Mouse (Mus musculus): ENCODE measurements around the gene Sipa1l1. TPM values are rescaled to one million over a fixed set of nuclear protein-coding genes. Genes with fewer than 3 reads are reported as not detected.
"Not testable (repeated sequence)": the region's sequence is repeated elsewhere in the genome, so short reads cannot be mapped to it uniquely, and the experiment has no call there.

Gene Sipa1l1
- polyA plus RNA-seq, 1 experiment from 2014 or later: 11.3 TPM

- 56% methylated on average over 4 of the region's 4 CpGs for WGBS (ENCODE audit: missing documents)
- Histone ChIP-seq H3K79me2 (ENCODE audit: inconsistent target) (no peaks in the 10 kb centered on the region), H3K4me3 (ENCODE audit: inconsistent target) (no peak overlapping the region), H3K36me3 (ENCODE audit: inconsistent target) (no peaks in the 10 kb centered on the region), H3K27ac (no peak overlapping the region)
Observed at GRCm38 (mm10) chr12:82165651-82166050, 3.5 kb upstream of the Sipa1l1 start.

DNA sequence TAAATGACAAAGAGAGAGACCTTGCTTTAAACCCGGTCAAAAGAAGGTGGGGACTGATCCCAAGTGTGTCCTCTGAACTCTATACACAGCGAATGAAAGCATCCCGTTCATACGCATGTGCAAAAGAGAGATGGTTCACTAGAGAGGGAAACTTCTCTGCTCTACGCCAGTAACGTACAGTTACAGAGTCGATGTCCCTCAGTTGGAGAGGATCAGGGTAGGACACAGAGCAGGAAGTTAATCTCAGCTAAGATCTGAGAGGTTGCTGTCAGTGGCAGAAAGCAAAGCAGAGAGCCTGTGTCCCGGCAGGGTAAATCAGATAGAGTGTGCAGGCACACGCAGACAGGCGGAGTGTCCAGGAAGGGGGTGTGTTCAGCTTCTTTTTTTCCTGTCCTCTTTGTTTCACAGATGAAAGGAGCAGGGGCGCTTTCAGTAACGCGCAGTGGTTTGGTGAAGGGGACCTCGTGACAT is 3.0 kb upstream of the Sipa1l1 start:
- H3K4me3 ChIP-seq (ENCODE audit: inconsistent target): no peak overlapping the region
- 37% methylated on average over 14 of the region's 14 CpGs for WGBS (ENCODE audit: missing documents)
- H3K79me2 ChIP-seq (ENCODE audit: inconsistent target): no peaks in the 10 kb centered on the region
- no peaks in the 10 kb centered on the region for H3K36me3 ChIP-seq (ENCODE audit: inconsistent target)
- no peak overlapping the region for H3K27ac ChIP-seq

GRCm38 (mm10) chr12:82169571-82170431 is 681 bp downstream of the Sipa1l1 start:
- Histone ChIP-seq H3K4me3 (ENCODE audit: inconsistent target) (peak overlapping the region; percentile 43), H3K36me3 (ENCODE audit: inconsistent target) (no peaks in the 10 kb centered on the region), H3K27ac (no peak overlapping the region), H3K79me2 (ENCODE audit: inconsistent target) (no peaks in the 10 kb centered on the region; the same call in 1 of the 2 replicates)
- under 1% methylated on average over 59 of the region's 109 CpGs for WGBS (ENCODE audit: missing documents)

GRCm38 (mm10) chr12:82170461-82171279 is 1.6 kb downstream of the Sipa1l1 start:
- Histone ChIP-seq H3K36me3 (ENCODE audit: inconsistent target) (no peaks in the 10 kb centered on the region), H3K4me3 (ENCODE audit: inconsistent target) (peak overlapping the region; percentile 39), H3K79me2 (ENCODE audit: inconsistent target) (no peaks in the 10 kb centered on the region; the same call in 1 of the 2 replicates), H3K27ac (no peak overlapping the region)
- WGBS (ENCODE audit: missing documents): 10% methylated on average over 29 of the region's 29 CpGs

- Histone ChIP-seq H3K36me3 (ENCODE audit: inconsistent target) (no peaks in the 10 kb centered on the region), H3K4me3 (ENCODE audit: inconsistent target) (no peak overlapping the region), H3K79me2 (ENCODE audit: inconsistent target) (no peaks in the 10 kb centered on the region; the same call in 1 of the 2 replicates), H3K27ac (no peak overlapping the region)
- 57% methylated on average over 10 of the region's 10 CpGs for WGBS (ENCODE audit: missing documents)
Observed at GRCm38 (mm10) chr12:82171591-82171990, 2.5 kb downstream of the Sipa1l1 start.

- WGBS (ENCODE audit: missing documents): 100% methylated on average over 1 of the region's 1 CpGs
- Histone ChIP-seq H3K79me2 (ENCODE audit: inconsistent target) (no peaks in the 10 kb centered on the region; the same call in 1 of the 2 replicates), H3K4me3 (ENCODE audit: inconsistent target) (no peak overlapping the region), H3K27ac (no peak overlapping the region), H3K36me3 (ENCODE audit: inconsistent target) (no peaks in the 10 kb centered on the region)
Observed at GRCm38 (mm10) chr12:82173623-82174022, 4.5 kb downstream of the Sipa1l1 start.

DNA sequence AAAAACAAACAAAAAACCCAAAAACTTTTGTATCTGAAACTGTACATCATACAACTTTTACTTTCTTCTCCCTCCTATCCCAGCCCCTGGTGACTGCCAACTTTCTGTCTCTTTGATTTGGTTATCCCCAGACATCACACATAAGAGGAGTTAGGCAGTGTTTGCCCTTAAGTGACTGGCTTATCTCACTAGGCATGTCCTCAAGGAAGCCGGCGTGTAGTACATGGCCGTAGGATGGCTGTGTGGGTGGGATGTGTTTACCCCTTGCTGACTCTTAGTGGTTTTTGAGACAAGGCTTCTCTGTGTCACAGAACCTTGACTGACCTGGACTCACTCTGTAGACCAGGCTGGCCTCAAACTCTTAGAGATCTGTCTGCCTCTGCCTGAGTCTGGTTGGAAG is 6.6 kb downstream of the Sipa1l1 start:
- H3K27ac ChIP-seq: no peak overlapping the region
- no peak overlapping the region for H3K4me3 ChIP-seq (ENCODE audit: inconsistent target)
- WGBS (ENCODE audit: missing documents): 93% methylated on average over 3 of the region's 3 CpGs
- no peaks in the 10 kb centered on the region for H3K36me3 ChIP-seq (ENCODE audit: inconsistent target)
- H3K79me2 ChIP-seq (ENCODE audit: inconsistent target): no peaks in the 10 kb centered on the region; the same call in 1 of the 2 replicates

GRCm38 (mm10) chr12:82178636-82179035 is 9.5 kb downstream of the Sipa1l1 start:
- Histone ChIP-seq H3K4me3 (ENCODE audit: inconsistent target) (no peak overlapping the region), H3K27ac (no peak overlapping the region), H3K36me3 (ENCODE audit: inconsistent target) (no peaks in the 10 kb centered on the region), H3K79me2 (ENCODE audit: inconsistent target) (no peaks in the 10 kb centered on the region; the same call in 1 of the 2 replicates)
- 97% methylated on average over 4 of the region's 4 CpGs for WGBS (ENCODE audit: missing documents)

GRCm38 (mm10) chr12:82179626-82180025 is 10.5 kb downstream of the Sipa1l1 start:
- Histone ChIP-seq H3K27ac (no peak overlapping the region), H3K36me3 (ENCODE audit: inconsistent target) (no peaks in the 10 kb centered on the region), H3K79me2 (ENCODE audit: inconsistent target) (no peaks in the 10 kb centered on the region; the same call in 1 of the 2 replicates), H3K4me3 (ENCODE audit: inconsistent target) (no peak overlapping the region)
- WGBS (ENCODE audit: missing documents): 85% methylated on average over 4 of the region's 4 CpGs

DNA sequence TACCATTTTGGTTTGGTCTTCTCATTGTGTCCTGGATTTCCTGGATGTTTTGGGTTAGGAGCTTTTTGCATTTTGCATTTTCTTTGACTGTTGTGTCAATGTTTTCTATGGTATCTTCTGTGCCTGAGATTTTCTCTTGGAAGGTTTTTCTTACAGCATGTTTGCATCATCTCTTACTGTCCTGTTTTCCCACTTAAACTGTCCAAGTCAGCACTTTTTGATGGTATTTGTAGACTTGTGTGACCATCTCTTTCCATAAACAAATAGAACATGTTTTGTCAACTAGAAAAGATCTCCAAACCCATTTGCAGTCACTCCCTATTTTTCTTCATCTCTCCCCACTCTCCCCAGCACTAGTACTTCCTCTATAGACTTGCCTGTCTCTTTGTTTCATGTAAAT is 17.0 kb downstream of the Sipa1l1 start:
- H3K79me2 ChIP-seq (ENCODE audit: inconsistent target); H3K27ac ChIP-seq; H3K4me3 ChIP-seq (ENCODE audit: inconsistent target); H3K36me3 ChIP-seq (ENCODE audit: inconsistent target): not testable (repeated sequence)

- no peaks in the 10 kb centered on the region for H3K36me3 ChIP-seq (ENCODE audit: inconsistent target)
- 69% methylated on average over 3 of the region's 3 CpGs for WGBS (ENCODE audit: missing documents)
- no peaks in the 10 kb centered on the region for H3K79me2 ChIP-seq (ENCODE audit: inconsistent target)
- H3K4me3 ChIP-seq (ENCODE audit: inconsistent target): no peak overlapping the region
- H3K27ac ChIP-seq: no peak overlapping the region
Observed at GRCm38 (mm10) chr12:82186740-82187139, 17.6 kb downstream of the Sipa1l1 start.

- H3K79me2 ChIP-seq (ENCODE audit: inconsistent target): no peaks in the 10 kb centered on the region
Observed at GRCm38 (mm10) chr12:82187178-82187839, 18.2 kb downstream of the Sipa1l1 start.

DNA sequence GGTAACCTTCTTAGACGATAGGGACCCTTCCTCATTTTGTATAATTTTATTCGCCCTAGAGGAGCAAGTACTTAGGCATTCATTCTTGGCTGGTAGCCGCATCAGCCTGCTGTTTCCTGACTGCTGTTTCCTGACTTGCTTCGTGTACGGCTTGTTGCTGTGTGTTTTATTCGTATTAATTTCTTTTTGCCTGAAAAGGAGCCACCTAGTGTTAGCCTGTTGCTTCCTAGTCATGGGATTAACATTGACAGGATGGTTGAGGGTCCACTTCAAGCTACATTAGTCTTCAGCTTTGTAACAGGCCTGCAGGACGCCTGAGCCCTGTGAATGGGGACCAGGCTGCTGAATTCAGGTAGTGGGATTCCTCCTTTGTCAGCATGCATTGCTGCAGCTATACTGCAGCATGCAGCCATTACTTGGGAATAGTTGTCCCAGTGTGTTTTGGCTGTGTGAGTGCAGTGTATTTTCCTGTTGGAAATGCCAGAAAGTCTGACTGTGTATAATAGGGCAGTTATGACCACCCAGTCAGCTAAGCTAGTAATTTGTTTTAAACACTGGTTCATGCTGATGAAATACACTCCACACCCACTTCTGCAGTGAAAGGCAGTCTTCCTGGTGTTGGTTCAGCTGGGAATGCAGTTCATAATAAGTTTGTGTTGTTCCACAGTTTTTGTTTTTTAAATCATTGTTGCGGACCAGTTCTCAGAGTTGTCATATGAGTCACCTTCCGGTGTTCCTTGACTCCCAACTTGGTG is 19.4 kb downstream of the Sipa1l1 start:
- H3K36me3 ChIP-seq (ENCODE audit: inconsistent target): no peaks in the 10 kb centered on the region
- 63% methylated on average over 9 of the region's 9 CpGs for WGBS (ENCODE audit: missing documents)
- H3K27ac ChIP-seq: no peak overlapping the region
- H3K79me2 ChIP-seq (ENCODE audit: inconsistent target): no peaks in the 10 kb centered on the region
- H3K4me3 ChIP-seq (ENCODE audit: inconsistent target): no peak overlapping the region

More at GRCm38 (mm10) chr12:82187178-82187839, 18.2 kb downstream of the Sipa1l1 start:
- Histone ChIP-seq H3K27ac (no peak overlapping the region), H3K4me3 (ENCODE audit: inconsistent target) (no peak overlapping the region), H3K36me3 (ENCODE audit: inconsistent target) (no peaks in the 10 kb centered on the region)
- WGBS (ENCODE audit: missing documents): 84% methylated on average over 7 of the region's 7 CpGs
